Mouse (Mus musculus): ENCODE results near the gene Ckmt1.

- TF ChIP-seq CTCF (IDR thresholded peaks at IDR 0.05; ENCODE audit: control insufficient read depth, insufficient read depth, insufficient read length) (no peak), MYOG (IDR thresholded peaks at IDR 0.05; ENCODE audit: control insufficient read depth, extremely low read depth, insufficient read length) (no peak), MAX (IDR thresholded peaks at IDR 0.05) (no peak), USF1 (IDR thresholded peaks at IDR 0.05; ENCODE audit: low read depth) (no peak), CEBPB (IDR thresholded peaks at IDR 0.05; ENCODE audit: low read depth) (no peak), MYOD1 (IDR thresholded peaks at IDR 0.05; ENCODE audit: control insufficient read depth, insufficient read length, low read depth) (no peak), FOSL1 (IDR thresholded peaks at IDR 0.05; ENCODE audit: insufficient read depth, low read length, poor library complexity, severe bottlenecking) (no peak)
These were observed 14.8 kb downstream of the Ckmt1 start for GRCm38 (mm10) chr2:121372266-121372665.

Measured in C2C12 (cell line).